Mouse (Mus musculus): ENCODE measurements around the gene Tjp3.

Gene Tjp3

GRCm38 (mm10) chr10:81297246-81297645 lies 5.9 kb upstream of the Tjp3 start:
- DNase-seq: no peak

- DNase-seq: no peak
Measured at GRCm38 (mm10) chr10:81295185-81295584, 3.8 kb upstream of the Tjp3 start.

- DNase-seq: no peak
Measured at GRCm38 (mm10) chr10:81294442-81294841, 3.1 kb upstream of the Tjp3 start.

- DNase-seq: no peak
Measured at GRCm38 (mm10) chr10:81293334-81294030, 2.1 kb upstream of the Tjp3 start.

GRCm38 (mm10) chr10:81292554-81293333 lies 1.4 kb upstream of the Tjp3 start, which contains the start of gene Pip5k1c:
Gene Pip5k1c, plus strand, starts transcription at chr10:81292963.
- peak; percentile 100 for DNase-seq

GRCm38 (mm10) chr10:81290698-81291460 lies 502 bp downstream of the Tjp3 start:
- peak; percentile 54 to 72 for DNase-seq

GRCm38 (mm10) chr10:81289811-81290210 lies 1.6 kb downstream of the Tjp3 start:
- peak in 1 of 2 experiments; percentile 64 for DNase-seq

GRCm38 (mm10) chr10:81289278-81289677 lies 2.1 kb downstream of the Tjp3 start:
- peak in 1 of 2 experiments; percentile 62 for DNase-seq

- peak in 1 of 2 experiments; percentile 54 for DNase-seq
Measured at GRCm38 (mm10) chr10:81288601-81289000, 2.8 kb downstream of the Tjp3 start.

GRCm38 (mm10) chr10:81287513-81288157 lies 3.7 kb downstream of the Tjp3 start:
- peak in 1 of 2 experiments; percentile 63 for DNase-seq

- peak; percentile 72 to 80 for DNase-seq
Measured at GRCm38 (mm10) chr10:81286586-81286985, 4.8 kb downstream of the Tjp3 start.

GRCm38 (mm10) chr10:81285694-81286450 lies 5.5 kb downstream of the Tjp3 start:
- DNase-seq: peak; percentile 83 to 89

- peak; percentile 72 to 81 for DNase-seq
Measured at GRCm38 (mm10) chr10:81284719-81285118, 6.7 kb downstream of the Tjp3 start.

GRCm38 (mm10) chr10:81284189-81284588 lies 7.2 kb downstream of the Tjp3 start:
- DNase-seq: no peak

GRCm38 (mm10) chr10:81279496-81279895 lies 11.9 kb downstream of the Tjp3 start:
- no peak for DNase-seq

GRCm38 (mm10) chr10:81277676-81278075 lies 13.7 kb downstream of the Tjp3 start:
- DNase-seq: no peak

- no peak for DNase-seq
Measured at GRCm38 (mm10) chr10:81273842-81274241, 17.5 kb downstream of the Tjp3 start.

GRCm38 (mm10) chr10:81272356-81272755 lies 19.0 kb downstream of the Tjp3 start:
- no peak for DNase-seq

- DNase-seq: no peak
Measured at GRCm38 (mm10) chr10:81268643-81269412, 22.6 kb downstream of the Tjp3 start.

GRCm38 (mm10) chr10:81268056-81268455 lies 23.3 kb downstream of the Tjp3 start:
- peak; percentile 91 to 92 for DNase-seq

All from kidney, adult 8-10 months (tissue).